Mouse (Mus musculus) cerebellum, postnatal 36 days (tissue): Measurements from ENCODE around the gene Tbl1x.

Experiments
- DNase-seq, 2 experiments: peaks; one replicate each; pipeline ENCODE4 v3.0.0; 2021 to 2022; ENCODE audit warnings: mixed read lengths in 2 of 2

The Tbl1x gene

DNA sequence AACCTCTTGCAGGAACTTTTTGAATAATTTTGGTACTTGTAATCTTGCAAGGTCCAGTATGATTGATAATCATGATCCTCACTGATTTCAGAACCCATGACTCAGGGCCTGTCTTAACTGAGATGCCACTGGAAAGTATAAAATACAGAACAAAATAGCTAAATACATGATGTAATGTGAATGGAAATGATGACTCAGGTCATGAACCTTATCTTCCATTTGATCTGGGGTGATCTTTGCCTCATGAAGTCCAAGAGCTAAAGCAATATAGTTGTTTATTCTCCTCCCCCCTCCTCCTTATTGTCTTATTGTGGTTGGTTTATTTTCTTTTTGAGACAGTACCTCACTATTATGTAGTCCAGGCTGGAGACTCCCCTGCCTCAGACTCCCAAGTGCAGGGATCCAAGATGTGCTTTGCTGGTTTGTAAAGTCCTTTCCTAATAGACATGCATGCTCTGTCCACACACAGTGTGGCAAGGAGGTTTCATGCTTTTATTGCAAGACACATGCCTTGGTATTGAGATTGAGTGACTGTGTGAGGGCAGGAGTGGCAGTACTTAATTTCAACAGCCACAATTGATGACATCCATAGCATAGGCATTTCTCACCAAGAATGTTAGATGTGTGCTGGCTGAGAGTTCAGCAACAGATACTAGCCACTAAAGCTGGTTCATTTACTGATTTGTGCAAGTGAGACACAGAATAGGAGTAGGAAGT lies 34.7 kb downstream of the Tbl1x start:
- DNase-seq = no peak

DNA sequence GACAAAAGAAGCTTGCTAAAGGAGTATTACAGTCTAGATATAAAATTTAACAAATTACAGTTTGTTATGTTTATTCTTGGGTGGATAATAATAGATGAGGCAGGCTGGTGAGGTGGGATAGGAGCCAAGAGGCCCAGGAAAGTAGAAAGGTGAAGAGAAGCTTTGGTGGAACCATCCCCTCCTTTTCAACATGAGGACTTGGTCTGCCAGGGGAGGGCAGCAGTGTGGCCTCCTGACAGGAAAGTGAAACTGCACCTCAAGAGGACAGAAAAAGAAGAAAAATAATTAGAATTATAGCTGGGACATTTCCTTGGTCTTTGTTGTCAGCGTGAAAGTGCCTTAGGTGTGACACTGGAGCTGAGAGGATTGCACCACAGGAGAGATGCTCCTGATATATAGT lies 35.6 kb downstream of the Tbl1x start:
- DNase-seq = peak in 1 of 2 experiments; percentile 11

DNA sequence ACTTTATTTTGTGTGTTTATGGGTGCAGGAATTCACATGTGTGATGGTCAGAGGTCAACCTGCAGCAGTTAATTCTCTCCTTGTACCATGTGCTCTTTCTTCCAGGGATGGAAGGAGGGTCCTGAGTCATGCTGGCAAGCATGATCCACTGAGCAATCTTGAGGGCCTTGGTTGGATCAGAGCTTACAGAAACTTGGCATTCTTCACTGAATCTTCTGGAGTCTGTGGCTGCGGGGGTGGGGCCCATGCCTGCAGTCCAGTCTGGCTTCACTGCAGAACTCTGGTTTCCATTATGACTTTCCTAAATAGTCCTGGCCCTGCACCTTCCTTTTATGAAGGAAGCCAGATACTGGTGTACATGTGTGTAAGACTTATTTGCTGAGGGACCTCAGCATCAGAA lies 38.1 kb downstream of the Tbl1x start:
- no peak for DNase-seq

DNA sequence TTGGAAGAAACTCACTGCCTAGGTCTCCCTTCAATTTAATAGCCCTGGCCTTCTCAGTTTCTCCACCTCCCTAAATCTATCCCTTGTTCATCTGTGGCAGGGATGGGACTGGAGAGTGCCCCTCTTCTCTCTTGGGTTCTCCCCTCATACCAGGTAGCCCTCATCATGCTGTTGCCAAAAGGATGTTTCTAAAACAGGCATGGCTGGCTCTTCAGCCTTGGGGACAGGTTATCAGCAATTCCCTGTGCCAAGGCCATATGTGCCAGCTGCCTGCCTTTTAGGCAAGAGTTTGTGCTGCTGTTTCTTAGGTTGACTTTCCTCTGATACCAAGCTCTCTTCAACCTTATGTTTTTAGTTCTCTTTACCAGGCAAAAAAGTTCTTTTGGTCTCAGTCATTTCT lies 39.6 kb downstream of the Tbl1x start:
- DNase-seq = no peak

DNA sequence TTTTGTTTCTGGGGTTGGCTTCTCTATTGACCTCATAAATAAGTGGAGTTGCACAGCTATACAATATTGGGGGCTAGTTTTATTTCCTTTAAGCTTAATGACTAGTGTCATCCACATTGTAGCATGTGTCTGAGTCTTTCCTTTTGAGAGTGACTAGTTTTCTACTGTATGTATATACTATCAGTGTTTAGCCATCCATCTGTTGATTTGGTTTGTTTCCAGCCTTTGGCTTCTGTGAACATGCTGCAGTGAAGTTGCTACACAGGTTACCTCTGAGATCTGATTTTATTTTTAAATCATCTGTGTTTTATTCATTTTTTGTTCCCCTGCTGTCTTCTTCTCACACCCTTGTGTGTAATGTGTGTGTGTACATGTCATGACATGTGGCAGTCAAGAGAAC lies 40.5 kb downstream of the Tbl1x start:
- no peak for DNase-seq

DNA sequence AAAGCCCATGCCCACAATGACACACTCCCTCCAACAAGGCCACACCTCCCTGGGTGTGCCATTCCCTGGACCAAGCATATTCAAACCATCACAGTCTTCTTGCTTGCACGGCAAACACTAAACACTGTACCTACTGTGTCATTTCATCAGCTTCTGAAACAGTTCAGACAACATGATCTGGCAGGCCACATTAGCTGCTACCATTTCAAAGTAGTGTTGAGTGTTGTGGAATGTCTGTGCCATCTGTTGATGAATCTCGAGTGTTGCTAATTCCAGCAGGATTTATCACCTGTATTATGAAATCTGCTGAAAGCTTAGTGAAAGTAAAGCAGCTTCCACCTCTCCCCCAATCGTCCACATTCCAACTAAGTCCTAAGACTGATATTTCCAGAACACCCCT lies 41.3 kb downstream of the Tbl1x start:
- no peak for DNase-seq

DNA sequence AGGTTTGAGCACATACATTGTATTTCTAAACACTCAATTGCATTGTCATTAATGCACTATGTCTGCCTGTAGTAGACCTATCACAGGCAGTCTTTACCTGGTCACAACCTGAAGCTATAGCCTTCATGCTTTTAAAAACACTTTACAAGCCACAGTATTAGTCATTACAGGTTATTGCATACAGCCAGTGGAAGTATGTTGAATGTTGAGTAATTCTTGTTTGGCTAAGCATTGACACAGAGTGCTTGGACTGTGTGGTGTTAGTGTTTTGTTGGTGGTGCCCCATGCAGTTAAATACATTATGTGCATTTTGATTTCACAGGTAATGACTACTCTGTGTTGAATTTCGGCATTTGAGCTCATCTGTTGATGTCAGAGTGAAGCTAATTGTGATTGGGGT lies 45.2 kb downstream of the Tbl1x start:
- DNase-seq = no peak

DNA sequence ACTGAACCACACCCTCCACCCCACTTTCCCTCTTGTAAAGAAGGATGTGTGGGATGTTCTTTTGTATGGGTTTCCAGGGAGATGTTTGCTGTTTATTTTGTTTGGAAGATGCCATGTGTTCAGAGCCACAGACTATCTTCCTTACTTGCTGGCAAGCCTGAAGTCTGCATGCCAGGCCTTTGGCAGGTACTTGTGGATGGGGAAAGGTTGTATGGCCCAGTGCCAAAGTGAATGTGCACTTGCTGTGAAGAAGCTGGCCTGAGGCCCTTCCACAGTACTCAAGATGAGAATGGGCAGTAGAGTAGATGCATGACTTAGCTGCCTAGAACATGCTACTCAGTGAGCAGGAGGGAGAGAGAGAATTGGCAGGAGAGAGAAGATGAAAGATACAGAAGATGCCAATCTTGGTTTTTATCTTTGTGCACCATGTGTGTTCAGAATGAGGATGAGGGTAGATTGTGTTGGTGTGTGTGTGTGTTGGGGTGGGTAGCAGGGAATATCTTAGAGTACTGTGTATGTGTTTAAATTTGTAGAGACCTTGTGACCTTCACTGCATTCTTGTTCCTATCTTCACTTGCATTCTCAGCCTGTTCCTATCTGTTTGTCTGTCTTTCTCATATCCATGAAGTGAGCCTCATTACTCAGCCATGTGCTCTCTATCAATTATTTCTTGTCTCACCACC lies 48.5 kb downstream of the Tbl1x start:
- DNase-seq = peak; percentile 67 to 73

DNA sequence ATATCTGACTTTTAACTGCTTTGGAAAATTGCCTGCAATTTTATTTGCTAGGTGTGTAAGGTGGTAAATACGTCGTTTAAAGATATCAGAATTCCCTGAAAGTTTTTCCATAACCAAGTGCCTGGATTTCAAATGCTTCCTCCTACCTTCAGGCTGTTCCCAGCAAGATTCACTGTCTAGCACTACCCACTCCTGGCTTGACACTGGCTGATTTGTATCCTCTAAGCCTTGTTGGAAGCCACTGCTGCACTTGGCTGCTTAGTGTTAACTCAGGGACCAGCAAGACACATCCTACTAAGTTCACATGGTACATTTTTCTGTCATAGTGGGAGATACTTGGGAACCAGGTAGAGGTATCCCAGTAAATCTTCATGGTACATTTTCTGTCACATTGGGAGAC lies 52.8 kb downstream of the Tbl1x start:
- DNase-seq = no peak

DNA sequence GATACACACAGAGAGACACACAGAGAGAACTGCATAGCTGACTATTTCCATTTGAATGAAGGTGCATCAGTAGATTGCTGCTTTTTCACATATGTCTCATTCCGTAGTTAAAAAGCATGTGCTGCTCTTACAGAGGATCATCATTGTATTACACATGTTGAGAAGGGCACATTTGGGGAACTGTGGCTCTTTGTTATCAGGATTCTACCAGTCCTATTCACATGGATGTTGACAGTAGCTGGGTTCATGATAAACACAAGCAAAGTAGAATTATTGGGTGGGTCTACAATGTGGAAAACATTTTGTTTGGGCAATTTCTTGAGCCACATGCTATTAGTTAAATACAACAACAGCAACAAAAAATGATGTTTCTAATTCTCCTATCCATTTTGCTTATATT lies 55.9 kb downstream of the Tbl1x start:
- no peak for DNase-seq

DNA sequence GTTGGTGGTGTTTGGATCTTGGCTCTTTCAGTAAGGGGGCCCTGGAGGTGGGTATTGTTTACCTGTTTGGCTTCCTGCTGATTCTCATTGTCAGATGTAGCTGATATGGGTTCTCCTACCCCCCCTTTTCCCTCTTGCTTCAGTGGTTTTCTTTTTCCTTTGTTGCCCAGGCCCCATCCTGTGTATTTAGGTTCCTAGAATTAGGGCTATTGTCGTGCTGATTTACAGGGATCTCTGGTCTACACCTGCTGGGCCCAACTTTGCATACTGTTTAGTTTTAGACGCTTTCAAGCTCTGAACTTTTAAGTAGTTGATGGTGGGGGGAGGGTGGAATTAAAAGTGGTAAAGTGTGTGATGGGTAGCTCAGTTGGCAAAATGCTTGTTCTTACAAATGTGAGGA lies 57.2 kb downstream of the Tbl1x start:
- no peak for DNase-seq

DNA sequence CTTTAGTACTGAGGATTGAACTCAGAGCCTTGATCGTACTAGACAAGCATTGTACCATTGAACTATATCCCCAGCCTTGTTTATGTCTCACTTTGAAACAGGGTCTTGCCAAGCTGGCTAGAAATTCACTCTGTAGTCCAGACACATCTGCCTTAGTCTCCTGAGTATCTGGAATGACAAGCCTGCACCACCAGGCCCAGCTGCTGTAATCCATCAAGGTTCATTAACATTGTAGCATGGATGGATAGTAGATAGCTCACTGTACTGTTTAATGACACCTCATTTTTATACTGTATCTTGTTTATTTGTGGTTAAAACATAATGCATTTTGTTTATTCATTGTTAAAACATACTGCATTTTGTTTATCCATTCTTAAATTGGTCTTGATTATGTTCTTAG lies 62.9 kb downstream of the Tbl1x start:
- DNase-seq = no peak

DNA sequence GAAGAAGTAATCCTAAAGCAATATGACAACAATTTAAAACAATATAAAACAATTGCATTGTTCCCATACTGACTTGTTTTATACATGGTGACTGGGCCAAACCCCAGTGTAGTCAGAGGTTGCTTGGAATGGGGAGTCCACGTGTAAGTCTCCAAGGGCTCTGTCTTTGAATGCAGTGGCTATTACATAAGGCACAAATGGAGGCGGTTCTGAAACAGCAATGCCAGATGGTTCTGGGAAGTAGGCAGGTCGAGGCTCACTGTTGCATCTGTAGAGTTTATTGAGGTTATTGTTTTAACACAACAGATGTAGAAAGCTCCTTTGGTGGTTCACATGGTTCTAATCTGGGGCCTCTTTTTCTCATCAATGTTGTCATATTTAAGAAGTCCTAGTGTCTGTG lies 66.3 kb downstream of the Tbl1x start:
- DNase-seq = no peak

DNA sequence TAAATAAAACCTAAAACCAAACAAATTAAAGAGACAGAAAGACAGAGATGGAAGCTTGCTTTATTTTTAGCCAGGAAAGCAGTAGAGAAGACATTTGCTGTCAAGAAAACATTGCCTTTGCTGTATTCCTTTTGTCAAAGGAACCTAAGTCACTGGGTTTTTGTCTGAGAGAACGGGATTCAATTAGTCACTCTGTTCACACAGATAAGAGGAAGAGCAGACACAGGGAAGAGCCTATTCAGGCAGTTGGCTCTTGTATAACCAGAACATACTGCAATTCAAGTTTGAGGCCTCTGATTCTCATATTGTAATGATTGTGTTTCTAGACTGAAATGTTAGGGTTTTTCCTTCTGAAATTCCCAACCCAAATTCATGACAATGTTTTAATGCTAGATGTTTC lies 67.4 kb downstream of the Tbl1x start:
- DNase-seq = no peak

DNA sequence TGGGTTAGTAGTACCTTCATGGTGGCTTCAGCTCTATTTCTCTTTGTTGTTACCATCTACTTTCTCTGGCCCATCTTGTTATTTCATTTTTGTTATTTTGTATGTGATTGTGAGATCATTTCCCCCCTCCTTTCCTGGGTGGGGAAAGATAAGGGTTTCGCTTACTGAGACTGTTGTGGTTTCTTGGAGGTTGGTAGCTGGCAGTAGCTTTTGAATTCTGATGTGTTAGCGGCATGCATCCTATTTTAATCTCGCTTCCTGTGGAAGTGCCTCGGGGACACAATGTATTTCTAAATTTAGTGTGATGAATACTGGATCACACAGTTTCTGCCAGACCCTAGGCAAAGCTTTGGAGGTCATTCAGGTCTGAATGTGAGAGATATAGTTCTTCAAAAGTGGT lies 69.2 kb downstream of the Tbl1x start:
- no peak for DNase-seq

DNA sequence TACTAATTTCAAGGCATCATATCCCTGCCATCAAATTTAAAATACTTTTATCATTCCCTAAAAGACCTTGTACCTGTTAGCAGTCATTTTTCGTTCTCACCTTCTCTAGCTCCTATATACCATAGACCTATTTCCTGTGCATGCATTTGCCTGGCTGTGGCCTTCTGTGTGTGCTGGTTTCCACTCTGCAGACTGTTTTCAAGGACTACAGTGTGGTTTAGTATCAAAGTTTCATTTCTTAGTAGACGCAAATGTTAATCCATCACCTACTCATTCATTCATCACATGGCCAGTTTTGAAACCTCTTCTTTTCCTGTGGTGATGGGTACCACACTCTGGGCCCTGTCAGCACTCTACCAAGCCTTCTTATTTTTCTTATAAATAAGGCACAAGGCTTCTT lies 75.2 kb downstream of the Tbl1x start:
- DNase-seq = no peak

DNA sequence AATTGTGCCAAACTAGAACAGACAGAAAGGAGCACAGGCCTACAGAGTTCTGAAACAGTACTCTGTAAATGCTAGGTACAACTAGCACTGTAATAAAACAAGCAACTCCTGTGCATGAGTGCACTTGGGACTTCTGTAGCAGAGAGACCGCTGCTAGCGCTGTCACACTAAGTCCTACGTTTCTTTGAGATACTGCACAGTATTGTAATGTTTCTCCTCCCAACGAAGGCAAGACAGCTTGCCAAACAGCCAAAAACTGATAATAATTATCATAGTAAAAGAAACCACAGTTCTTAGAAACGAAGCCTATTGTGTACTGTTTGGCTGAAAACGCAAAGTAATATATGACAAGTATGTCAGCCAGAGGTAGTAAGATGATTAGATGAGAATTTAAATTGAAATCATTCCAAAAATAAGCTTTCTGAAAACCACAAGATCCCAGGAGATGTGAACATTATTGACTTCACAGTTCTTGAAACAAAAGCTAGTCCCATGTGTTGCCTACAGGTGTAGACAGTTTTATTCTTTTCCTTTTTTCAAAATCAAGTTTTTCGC lies 83.9 kb downstream of the Tbl1x start:
- DNase-seq = no peak

DNA sequence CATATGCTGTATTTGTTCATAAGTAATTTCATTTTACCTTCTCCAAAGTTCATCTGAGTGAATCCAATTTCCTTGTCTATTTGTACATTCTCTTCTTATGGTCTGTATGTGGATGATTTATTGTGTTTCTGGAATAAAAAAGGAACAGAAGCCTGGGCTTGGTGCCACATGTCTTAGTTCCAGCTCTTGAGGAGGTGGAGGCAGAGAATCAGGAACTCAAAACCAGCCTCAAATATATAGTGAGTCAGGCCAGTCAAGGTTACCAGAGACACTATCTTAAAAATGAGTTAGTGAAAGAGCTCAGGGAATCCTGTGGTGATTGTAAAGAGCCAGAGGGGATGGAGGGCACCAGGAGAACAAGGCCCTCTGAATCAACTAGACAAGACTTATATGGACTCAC lies 86.9 kb downstream of the Tbl1x start:
- DNase-seq = peak; percentile 40 to 49

DNA sequence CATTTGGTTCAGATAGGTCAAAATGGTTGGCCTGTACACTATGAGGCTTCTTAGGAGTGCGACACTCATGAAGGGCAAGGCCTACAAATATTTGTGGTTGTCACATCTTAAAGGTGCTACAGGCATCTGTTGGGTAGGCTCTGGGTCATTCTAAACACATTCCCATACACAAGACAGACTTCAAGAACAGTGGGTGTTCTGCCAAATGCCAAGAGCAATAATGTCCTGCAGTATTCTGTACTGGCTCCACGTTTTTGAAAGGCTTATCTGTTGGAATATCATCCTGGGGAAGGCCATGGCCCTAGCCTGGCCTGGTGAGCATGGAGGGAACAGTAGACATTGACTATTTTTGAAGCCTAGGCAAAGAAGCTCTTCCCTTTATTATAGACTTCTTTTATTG lies 87.9 kb downstream of the Tbl1x start:
- peak; percentile 5 to 29 for DNase-seq

DNA sequence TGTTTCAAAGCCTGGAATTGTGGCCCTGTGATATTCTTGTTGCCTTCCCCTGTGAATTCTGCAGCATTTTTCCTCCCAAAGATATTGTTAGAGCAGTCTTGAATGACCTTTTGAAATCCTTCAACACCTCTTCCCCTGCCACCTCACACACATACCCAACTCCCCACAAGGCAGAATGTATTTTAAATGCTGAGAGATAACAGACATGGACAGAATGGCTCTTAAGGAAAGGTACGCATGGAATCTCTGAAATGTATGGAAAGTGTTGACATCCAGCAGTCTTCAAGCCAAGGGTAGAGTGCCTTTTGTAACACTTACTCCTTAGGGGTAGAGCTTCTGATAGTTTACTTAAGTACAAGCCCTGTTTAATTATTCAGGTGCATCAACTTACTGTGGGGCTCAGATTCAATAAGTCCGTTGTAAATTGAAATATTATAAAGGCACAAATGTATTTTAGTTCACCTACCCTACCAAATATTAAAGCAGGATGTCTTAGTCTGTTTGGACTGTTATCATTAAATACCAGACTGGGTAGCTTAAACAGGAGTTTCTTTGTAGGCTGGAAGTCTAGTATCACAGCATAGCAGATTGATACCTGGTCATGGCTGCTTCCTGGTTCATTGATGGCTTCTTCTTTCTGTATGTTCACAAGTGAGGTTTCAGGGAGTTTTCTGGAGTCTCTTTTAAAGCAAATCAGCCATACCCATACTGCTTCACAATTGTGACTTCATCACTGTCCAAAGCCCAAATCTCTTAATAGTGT lies 92.9 kb downstream of the Tbl1x start:
- DNase-seq = no peak

DNA sequence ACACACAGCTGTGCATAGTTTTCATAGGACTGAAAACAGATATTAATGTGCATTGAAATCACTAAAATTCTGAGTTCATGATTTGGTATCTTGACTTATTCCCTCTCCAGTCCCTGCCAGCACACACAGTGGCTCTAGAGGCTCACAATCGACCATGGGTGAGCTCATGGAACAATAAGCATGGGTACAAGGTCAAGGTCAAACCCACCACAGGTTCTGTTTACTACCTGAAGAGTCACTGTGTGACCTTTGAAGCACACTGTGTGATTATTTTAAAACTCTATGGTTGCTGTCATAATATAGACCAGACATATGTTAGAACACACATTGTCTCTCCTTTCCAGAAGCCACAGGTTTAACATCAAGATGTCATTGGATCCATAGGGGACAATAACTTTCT lies 96.7 kb downstream of the Tbl1x start:
- DNase-seq = no peak

DNA sequence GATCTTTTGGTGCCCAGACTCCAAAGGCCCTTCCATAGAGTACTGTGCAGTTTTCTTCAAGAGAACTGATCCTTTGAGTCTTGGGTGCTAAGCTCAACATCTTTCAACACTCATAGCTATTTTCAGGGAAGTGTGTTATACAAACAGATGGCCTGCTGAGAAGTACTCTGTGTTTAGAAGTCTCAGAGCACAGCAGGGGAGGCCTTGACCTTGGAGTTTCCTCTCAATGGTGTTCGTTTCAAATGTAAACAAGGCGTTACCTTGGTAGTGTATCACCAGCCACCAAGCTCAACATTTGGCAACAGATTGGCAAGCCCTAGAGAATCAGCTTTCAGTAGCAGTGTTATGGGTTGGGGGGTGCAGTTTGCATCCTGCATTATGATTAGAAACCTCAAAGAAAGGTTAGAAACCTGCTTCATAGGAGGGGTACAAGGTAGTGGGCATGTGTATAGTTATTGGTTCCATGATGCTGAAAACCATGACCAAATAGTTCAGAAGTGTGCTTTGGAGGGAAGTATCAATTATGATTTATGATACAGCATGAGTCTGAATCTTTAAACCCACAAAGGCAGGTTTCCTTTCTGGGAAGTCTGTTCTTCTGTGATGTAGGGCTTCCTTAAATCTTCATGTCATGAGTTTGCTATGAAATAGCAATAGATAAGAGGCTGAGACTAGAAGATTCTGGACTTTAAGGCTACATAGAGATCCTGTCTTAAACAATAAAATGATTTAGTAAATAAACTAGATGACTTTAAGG lies 98.3 kb downstream of the Tbl1x start:
- DNase-seq = no peak

DNA sequence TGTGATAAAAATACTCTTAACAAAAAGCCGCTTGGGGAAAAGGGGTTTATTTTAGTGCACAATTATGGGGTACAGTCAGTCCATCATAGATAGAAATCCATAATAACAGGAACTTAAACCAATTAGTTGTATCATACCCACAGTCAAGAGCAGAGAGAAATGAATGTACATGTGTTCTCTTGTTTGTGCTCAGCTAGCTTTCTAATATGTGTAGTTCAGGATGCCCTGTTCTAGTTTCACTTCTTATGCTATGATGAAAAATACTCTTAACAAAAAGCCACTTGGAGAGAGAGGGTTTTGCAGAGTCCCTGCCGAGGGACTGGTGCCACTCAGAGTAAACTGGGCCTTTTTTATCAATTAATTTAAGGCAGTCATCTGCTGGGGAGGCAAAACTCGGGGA lies 101.1 kb downstream of the Tbl1x start:
- no peak for DNase-seq
